Mouse (Mus musculus): ENCODE data around the gene Rarres2. TPM values are rescaled to one million over a fixed set of nuclear protein-coding genes. Genes with fewer than 3 reads are reported as not detected.

Rarres2 gene
- polyA plus RNA-seq, 1 experiment: 319 TPM

- DNase-seq (ENCODE audit: low read depth): no peak
Measured at GRCm38 (mm10) chr6:48579215-48579648, 6.6 kb upstream of the Rarres2 start.

DNA sequence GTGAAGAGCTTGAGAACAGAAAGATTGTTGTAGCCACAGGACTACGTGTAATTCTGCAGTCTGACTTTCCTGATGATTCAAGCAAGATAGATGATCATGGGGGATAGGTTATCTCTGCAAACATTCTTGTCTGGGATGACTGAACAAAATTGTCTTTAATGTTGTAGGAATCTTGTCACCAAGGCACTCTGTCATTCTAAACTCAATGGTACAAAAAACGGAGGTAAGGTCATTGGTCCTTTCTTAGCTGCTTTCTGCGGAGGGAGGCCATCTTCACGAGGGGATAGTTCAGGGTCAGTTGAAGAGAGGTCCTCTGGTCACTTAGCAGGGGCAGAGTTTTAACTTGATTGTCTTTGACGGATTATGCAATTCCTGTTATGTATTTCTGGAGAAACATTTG lies 6.1 kb upstream of the Rarres2 start:
- DNase-seq (ENCODE audit: low read depth): no peak

DNA sequence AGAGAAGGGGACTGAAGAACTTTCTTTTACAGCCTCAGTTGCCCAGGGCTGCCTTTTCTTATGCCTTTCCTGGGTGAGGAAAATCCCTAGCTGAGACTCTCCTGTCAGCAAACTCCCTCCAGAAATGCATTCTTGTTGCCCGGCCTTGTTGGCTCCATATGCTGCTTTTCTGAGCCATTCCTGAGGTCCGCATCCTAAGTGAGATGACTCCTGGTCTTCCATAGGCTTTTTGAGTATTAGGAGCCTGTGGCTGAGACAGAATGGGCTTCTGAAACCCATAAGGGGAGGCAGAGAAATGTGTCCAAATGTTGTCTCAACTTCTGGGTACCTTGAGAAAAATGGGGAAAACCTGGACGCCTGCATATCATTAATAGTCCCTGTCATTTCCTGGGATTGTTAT lies 1.4 kb upstream of the Rarres2 start:
- DNase-seq (ENCODE audit: low read depth): no peak

DNA sequence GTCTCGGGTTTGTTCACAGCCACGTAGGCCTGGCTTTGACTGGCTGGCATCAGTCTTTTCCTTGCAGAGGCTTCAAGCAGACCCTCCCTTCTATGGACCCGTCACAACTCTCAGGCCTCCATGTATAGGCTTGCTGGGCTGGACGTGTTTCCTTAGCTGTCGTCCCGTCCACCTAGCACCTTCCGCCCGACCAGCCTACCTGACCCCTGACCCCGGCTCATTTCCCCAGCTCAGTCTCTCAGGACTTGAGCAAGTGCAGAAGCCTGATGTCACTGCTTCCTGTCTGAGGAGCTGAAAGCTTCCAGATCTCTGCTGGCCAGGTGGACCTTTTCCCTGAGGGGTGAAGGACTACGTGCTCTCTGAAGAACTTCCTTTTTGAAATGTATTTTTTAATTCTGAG lies 691 bp upstream of the Rarres2 start:
- DNase-seq (ENCODE audit: low read depth): no peak

- no peak for DNase-seq (ENCODE audit: low read depth)
Measured at GRCm38 (mm10) chr6:48572014-48572413, 575 bp downstream of the Rarres2 start.

GRCm38 (mm10) chr6:48569065-48569807 lies 3.4 kb downstream of the Rarres2 start:
- DNase-seq (ENCODE audit: low read depth): no peak

DNA sequence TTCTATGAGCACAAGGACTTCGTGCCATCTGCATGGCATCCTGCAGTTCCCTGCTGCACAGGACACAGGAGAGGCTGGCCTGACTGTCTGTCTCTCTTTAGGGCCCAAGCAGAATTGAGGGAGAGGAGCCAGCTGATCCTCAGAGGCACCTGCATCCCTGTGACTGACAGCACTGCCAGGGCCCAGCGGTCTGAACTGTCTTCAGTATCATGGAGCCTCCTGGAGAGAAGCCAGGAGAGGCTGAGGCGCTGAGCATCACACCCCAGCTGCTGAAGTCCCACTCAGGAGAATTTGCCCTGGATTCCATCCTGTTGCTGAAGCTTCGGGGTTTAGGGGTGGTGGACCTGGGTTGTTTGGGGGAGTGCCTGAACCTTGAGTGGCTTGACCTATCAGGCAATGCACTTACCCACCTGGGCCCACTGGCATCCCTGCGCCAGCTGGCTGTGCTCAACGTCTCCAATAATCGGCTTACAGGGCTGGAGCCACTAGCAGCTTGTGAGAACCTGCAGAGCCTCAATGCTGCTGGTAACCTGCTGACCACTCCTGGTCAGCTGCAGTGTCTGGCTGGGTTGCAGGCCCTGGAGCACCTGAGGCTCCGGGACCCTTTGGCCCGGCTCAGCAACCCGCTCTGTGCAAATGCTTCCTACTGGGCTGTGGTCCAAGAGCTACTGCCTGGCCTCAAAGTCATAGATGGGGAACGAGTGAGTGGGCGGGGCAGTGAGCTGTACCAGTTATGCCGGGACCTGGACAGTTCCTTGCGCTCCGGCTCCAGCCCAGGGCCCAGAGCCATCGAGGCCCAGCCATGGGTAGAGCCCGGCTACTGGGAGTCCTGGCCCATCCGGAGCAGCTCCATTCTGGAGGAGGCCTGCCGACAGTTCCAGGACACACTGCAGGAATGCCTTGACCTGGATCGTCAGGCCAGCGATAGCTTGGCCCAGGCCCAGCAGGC lies 4.3 kb downstream of the Rarres2 start:
- DNase-seq (ENCODE audit: low read depth): no peak

GRCm38 (mm10) chr6:48566312-48566711 lies 6.3 kb downstream of the Rarres2 start:
- no peak for DNase-seq (ENCODE audit: low read depth)

GRCm38 (mm10) chr6:48565693-48566310 lies 6.8 kb downstream of the Rarres2 start:
- no peak for DNase-seq (ENCODE audit: low read depth)

DNA sequence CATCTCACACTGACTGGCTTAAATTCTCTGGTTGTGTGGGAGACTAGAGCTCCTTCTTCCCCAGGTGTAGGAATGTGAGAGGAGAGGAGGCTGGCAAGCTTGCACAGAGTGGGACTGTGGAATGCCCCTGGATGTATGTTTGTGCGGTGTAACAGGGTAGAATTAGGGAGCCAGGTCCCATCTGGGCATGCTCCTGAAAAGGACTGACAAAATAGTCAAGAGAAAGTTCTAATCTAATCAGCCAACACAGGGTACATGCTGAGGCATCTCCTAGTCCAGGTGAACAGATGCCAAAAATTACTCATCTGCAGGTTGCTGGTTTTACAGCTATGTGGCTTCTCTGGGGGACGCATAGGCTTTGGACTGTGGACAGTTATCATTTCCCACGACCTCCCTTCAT lies 16.6 kb downstream of the Rarres2 start:
- DNase-seq (ENCODE audit: low read depth): no peak

DNA sequence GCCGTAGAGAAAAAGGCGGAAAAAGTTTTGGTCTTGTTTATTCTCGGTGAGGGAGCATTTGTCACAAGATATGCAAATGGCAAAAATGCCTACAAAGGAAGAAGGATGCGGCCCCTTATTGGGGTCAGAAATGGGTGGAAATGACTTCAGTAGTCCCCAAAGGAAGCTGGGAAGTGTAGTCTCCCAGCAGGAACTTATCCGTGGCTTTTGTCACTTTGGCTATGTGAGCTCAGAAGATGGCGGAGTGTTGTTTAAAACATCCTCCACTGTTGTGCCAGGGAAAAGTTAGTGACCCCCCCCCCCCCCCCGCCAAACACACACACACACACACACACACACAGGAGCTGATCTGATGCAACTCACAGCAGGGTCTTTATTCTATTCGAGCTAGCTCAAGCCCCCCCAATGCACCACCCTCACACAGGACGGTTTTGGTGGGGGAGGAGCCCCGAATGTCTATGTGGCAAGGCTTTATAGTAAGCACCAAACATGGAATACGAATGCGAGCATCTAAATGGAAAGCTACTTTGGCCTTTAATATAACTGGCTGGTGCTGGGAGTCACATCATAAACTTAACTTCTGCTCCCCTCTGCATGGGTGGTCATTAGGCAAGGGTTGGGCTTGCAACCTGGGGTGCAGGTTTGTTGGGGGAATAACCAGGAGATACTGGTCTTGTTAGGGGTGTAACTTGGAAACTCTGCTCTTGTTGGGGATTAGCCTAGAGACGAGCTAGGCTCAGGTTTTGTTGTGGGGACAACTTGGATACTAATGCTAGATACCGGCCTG lies 17.3 kb downstream of the Rarres2 start:
- DNase-seq (ENCODE audit: low read depth): no peak

DNA sequence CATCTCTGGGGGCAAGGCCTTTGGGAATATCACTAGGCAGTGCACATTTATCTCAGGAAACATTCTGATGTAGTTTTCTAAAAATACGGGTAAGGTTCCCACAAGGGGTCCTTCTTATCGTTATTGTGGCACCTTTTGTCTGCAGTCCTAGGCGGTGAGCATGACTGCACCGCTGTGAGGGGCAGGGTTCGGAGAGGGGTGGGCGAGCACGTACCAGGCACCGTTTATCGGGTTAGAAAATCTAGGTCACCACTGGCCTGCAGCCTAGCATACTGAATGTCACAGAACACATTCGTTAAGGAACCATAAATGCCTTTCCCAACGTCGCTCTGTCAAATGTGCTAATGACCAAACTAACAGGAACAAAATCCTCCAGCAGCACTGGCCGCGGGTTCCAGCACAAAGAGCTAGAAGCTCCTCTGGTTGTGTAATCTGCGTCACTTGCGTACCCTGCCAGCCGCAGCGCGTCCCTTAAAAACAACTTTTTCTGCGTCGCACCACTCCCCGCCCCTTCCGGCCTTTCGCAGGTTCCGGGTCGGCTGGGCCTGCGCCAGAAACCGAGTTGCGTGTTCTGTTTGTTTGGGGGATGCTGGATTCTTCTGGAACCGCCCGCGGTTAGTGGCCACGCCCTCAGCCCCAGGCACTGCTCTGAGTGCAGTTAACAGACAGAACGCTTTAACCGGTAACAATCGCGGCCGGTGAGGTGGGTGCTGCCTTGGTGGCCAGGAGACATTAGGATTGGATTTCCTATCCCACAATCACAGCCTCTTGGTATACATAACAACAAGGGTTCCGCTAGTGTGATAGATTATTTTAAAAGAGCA lies 18.1 kb downstream of the Rarres2 start, which contains the start of gene Lrrc61:
Gene Lrrc61 (plus strand): TSS at position 517 of the 824 bp plus-strand sequence.
- DNase-seq (ENCODE audit: low read depth): no peak

GRCm38 (mm10) chr6:48553819-48554218 lies 18.8 kb downstream of the Rarres2 start:
- no peak for DNase-seq (ENCODE audit: low read depth)

GRCm38 (mm10) chr6:48552918-48553317 lies 19.7 kb downstream of the Rarres2 start:
- no peak for DNase-seq (ENCODE audit: low read depth)

GRCm38 (mm10) chr6:48548314-48548713 lies 24.3 kb downstream of the Rarres2 start:
- no peak for DNase-seq (ENCODE audit: low read depth)

DNA sequence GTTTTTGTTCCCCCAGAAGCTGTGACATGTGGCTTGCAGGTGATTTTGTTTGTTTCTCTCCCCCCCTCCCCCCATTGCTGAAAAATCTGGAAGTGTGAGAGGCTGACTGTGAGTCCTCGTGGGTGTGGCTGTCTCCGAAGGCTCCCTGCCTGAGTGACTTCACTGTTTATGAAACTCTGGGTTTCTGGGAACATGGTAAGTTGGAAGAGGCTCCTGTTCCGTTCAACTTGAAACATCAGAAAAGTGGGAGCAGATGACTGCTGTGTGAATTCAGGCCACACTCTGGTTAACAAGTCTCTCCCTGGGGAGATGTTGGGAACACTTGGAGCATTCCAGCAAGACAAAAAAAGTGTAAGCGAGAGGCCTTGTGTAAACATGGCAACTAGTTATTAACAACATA lies 25.7 kb downstream of the Rarres2 start:
- DNase-seq (ENCODE audit: low read depth): no peak

GRCm38 (mm10) chr6:48546271-48546670 lies 26.3 kb downstream of the Rarres2 start:
- DNase-seq (ENCODE audit: low read depth): no peak

DNA sequence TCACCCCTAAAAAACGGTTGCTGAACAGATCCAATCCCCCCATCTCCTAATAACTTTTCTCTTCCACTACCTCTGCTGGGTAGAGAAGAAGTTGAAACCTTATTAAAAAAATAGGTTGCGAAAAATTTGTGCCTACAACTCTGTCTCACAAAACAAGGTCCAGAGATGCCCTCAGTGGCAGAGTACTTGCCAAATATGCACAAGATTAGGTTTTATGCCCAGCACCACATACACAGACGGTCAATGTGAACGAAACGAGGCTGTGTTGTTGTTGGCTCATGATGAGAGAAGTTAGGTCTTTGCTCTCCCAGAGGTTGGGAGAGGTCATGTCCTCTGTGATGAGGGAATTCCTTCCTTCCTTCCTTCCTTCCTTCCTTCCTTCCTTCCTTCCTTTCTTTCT lies 27.3 kb downstream of the Rarres2 start:
- DNase-seq (ENCODE audit: low read depth): no peak

GRCm38 (mm10) chr6:48542631-48543030 lies 30.0 kb downstream of the Rarres2 start:
- no peak for DNase-seq (ENCODE audit: low read depth)

Data from gonadal fat pad, adult 2 months (tissue).